9 mouse cellular contexts compared by ENCODE assay signal in the genomic region with DNA sequence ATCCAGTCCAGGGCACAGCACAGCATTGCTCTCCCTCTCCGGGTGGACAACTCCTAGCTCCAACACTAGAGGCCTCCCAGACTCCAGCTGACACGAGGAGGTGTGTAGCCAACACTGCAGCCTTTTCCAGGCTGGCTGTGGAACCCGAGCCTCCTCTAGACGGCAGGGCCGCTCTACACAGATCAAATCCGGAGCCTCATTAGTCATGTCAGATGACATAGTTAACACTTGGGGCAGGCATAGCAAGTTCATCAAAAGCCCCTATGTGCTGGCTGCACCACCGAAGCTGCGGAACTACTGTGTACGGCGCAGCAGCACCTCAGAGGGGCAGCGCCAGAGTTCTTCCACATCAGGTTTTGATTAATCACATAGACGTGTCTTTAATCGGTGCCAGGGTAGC. TPM values are rescaled to one million over a fixed set of nuclear protein-coding genes. Genes with fewer than 3 reads are reported as not detected.
A peak's percentile ranks its signal among the peaks of the same experiment; 100 is the strongest.
DNase-seq lines count a peak whose midpoint lies in the region; ATAC-seq lines count a peak whose summit lies in the region.
"Had no signal": no experiment of that assay in that cellular context is flagged by ENCODE, and none has a peak within 500 bp of the region (broad histone marks: within the 10 kb centered on the region; RNA-seq: fewer than 3 reads in every experiment).

No protein-coding gene starts in this region.

- H3K27ac ChIP-seq in midbrain, embryonic 11.5 days (ENCODE audit: low read depth, low read length): no peak overlapping the region
- H3K27ac ChIP-seq in midbrain, embryonic 10.5 days (replicated peaks): no peak overlapping the region
- H3K27ac ChIP-seq in hindbrain, embryonic 13.5 days: no peak overlapping the region
- H3K27ac ChIP-seq: liver, embryonic 13.5 days had no signal

- no peaks in the 10 kb centered on the region for H3K36me3 ChIP-seq in midbrain, embryonic 11.5 days (ENCODE audit: control insufficient read depth, insufficient read depth, low read length)
- H3K36me3 ChIP-seq in midbrain, embryonic 10.5 days: no peaks in the 10 kb centered on the region
- no peaks in the 10 kb centered on the region for H3K36me3 ChIP-seq in hindbrain, embryonic 13.5 days
- H3K36me3 ChIP-seq: liver, embryonic 13.5 days had no signal

- H3K9me3 ChIP-seq in midbrain, embryonic 11.5 days (ENCODE audit: control insufficient read depth, low read length): no peaks in the 10 kb centered on the region
- H3K9me3 ChIP-seq in midbrain, embryonic 10.5 days (replicated peaks): no peaks in the 10 kb centered on the region
- H3K9me3 ChIP-seq in hindbrain, embryonic 13.5 days: no peaks in the 10 kb centered on the region
- H3K9me3 ChIP-seq: liver, embryonic 13.5 days had no signal

- H3K27me3 ChIP-seq in midbrain, embryonic 11.5 days (ENCODE audit: control insufficient read depth, insufficient read depth, low read length): no peaks in the 10 kb centered on the region
- no peaks in the 10 kb centered on the region for H3K27me3 ChIP-seq in midbrain, embryonic 10.5 days (ENCODE audit: low read depth, poor library complexity, severe bottlenecking)
- 0 out of 2 replicates have a peak, but pooled peaks cover 2% of the 10 kb centered on the region for H3K27me3 ChIP-seq in hindbrain, embryonic 13.5 days
- H3K27me3 ChIP-seq: liver, embryonic 13.5 days had no signal

- no peak overlapping the region for H3K4me3 ChIP-seq in midbrain, embryonic 11.5 days (ENCODE audit: low read depth, low read length)
- no peak overlapping the region for H3K4me3 ChIP-seq in midbrain, embryonic 10.5 days
- H3K4me3 ChIP-seq in hindbrain, embryonic 13.5 days: no peak overlapping the region
- H3K4me3 ChIP-seq: liver, embryonic 13.5 days had no signal

- no peak for ATAC-seq in midbrain, embryonic 11.5 days (ENCODE audit: low FRiP score)
- ATAC-seq in hindbrain, embryonic 13.5 days (ENCODE audit: low FRiP score): no peak
- ATAC-seq in megakaryocyte, adult 5-6 weeks (ENCODE audit: poor library complexity, severe bottlenecking): no peak

- WGBS in midbrain, embryonic 11.5 days: 66% methylated on average over 13 of the region's 13 CpGs
- WGBS in midbrain, embryonic 10.5 days: 59% methylated on average over 13 of the region's 13 CpGs
- 45% methylated on average over 13 of the region's 13 CpGs for WGBS in hindbrain, embryonic 13.5 days

- DNase-seq in midbrain, embryonic 11.5 days (ENCODE audit: low spot score, missing footprints): peak; percentile 82
- no peak for DNase-seq in midbrain, embryonic 10.5 days (ENCODE audit: low spot score)
- DNase-seq in fibroblast of lung, adult 2 months (ENCODE audit: low read depth): peak; percentile 59
- DNase-seq in lung, postnatal 10 days: peak; percentile 70
- no peak for DNase-seq in thymus, postnatal 10 days (ENCODE audit: low spot score in 2 of 2)
- DNase-seq in cerebellum, adult 9-11 months: no peak
- DNase-seq: liver, embryonic 13.5 days had no signal

- no peak overlapping the region for H3K4me2 ChIP-seq in midbrain, embryonic 11.5 days
- 0 out of 2 replicates have a peak overlapping the region, but pooled peaks have one; percentile 1 for H3K4me2 ChIP-seq in hindbrain, embryonic 13.5 days
- H3K4me2 ChIP-seq: liver, embryonic 13.5 days had no signal

- H3K4me1 ChIP-seq in midbrain, embryonic 11.5 days (ENCODE audit: control insufficient read depth, insufficient read depth, low read length): no peaks in the 10 kb centered on the region
- 0 out of 2 replicates have a peak, but pooled peaks cover 4% of the 10 kb centered on the region for H3K4me1 ChIP-seq in midbrain, embryonic 10.5 days
- peaks cover 4% of the 10 kb centered on the region; the same call in 1 of the 2 replicates for H3K4me1 ChIP-seq in hindbrain, embryonic 13.5 days (replicated peaks)

- H3K9ac ChIP-seq in midbrain, embryonic 11.5 days (ENCODE audit: low read length): no peak overlapping the region
- H3K9ac ChIP-seq in hindbrain, embryonic 13.5 days: no peak overlapping the region
- H3K9ac ChIP-seq: liver, embryonic 13.5 days had no signal

RNA-seq across cellular contexts. Expression of a gene that starts 17.0 kb away (rescaled TPM):
- polyA plus RNA-seq in midbrain, embryonic 11.5 days (2014; fragmentation: Nextera tagmentation; extraction: Ambion mirVana): 91.3 and 95.2 TPM in 2 replicates
- polyA plus RNA-seq in midbrain, embryonic 10.5 days (2016; fragmentation: Nextera tagmentation; extraction: Ambion mirVana): 60.6 and 63.9 TPM in 2 replicates
- 45.9 and 49.4 TPM in 2 replicates for polyA plus RNA-seq in hindbrain, embryonic 13.5 days (2015; fragmentation: Nextera tagmentation; extraction: Ambion mirVana)
- total RNA-seq in megakaryocyte, adult 5-6 weeks (2015): 17.7 and 18.8 TPM in 2 replicates
- 27.2 and 35.4 TPM in 2 replicates for total RNA-seq in megakaryocyte, adult 5-6 weeks (2017)

RNA-seq across cellular contexts. Expression of a gene that starts 29.3 kb away (rescaled TPM):
- polyA plus RNA-seq in midbrain, embryonic 11.5 days (2014; fragmentation: Nextera tagmentation; extraction: Ambion mirVana): 65.4 and 67.9 TPM in 2 replicates
- 38.1 and 42.9 TPM in 2 replicates for polyA plus RNA-seq in midbrain, embryonic 10.5 days (2016; fragmentation: Nextera tagmentation; extraction: Ambion mirVana)
- polyA plus RNA-seq in hindbrain, embryonic 13.5 days (2015; fragmentation: Nextera tagmentation; extraction: Ambion mirVana): 35.0 and 36.2 TPM in 2 replicates
- total RNA-seq in megakaryocyte, adult 5-6 weeks (2015): 71.4 and 79.9 TPM in 2 replicates
- total RNA-seq in megakaryocyte, adult 5-6 weeks (2017): 37.3 and 43.7 TPM in 2 replicates

Comparison
In these comparisons a context has a peak if more than half of its experiments do, and no peak if none do; other contexts are left out.
1. DNase-seq: peak in midbrain, embryonic 11.5 days (single experiment), fibroblast of lung, adult 2 months (single experiment) and lung, postnatal 10 days (single experiment); none in midbrain, embryonic 10.5 days (single experiment), thymus, postnatal 10 days (0 of 2) and cerebellum, adult 9-11 months (single experiment).